Mouse (Mus musculus) forebrain, embryonic 14.5 days (tissue): ENCODE measurements around the gene Foxe1. TPM values are rescaled to one million over a fixed set of nuclear protein-coding genes. Genes with fewer than 3 reads are reported as not detected.

Experiments used
- ATAC-seq: fragments of 200-750 bp; cut with Nextera tagmentation; 2 replicates; pipeline ENCODE4 v1.8.0; 2017; ENCODE audit warnings: mild to moderate bottlenecking, moderate library complexity
- DNase-seq: peaks from one replicate; pipeline ENCODE4 v3.0.0-alpha.2; 2015; ENCODE audit warnings: low spot score
- H3K27ac ChIP-seq: fragments of 300-500 bp; sonication (generic); 2 replicates; pipeline ENCODE4 v1.5.1; 2014; ENCODE audit warnings: low read depth, mild to moderate bottlenecking, control low read depth, low read length, moderate library complexity
- H3K27me3 ChIP-seq: fragments of 300-500 bp; sonication (generic); replicated peaks from 2 replicates; pipeline ENCODE4 v1.6.1; 2014; ENCODE audit warnings: low read length, control low read depth, mixed read lengths; ENCODE audit not compliant: control insufficient read depth, insufficient read depth
- H3K36me3 ChIP-seq: fragments of 300-500 bp; sonication (generic); 2 replicates; pipeline ENCODE4 v1.6.1; 2014; ENCODE audit warnings: low read length, control low read depth; ENCODE audit not compliant: control insufficient read depth, insufficient read depth
- H3K4me1 ChIP-seq: fragments of 300-500 bp; sonication (generic); 2 replicates; pipeline ENCODE4 v1.6.1; 2014; ENCODE audit warnings: antibody characterized with exemption, low read length, control low read depth; ENCODE audit not compliant: control insufficient read depth, insufficient read depth
- H3K4me2 ChIP-seq: fragments of 300-500 bp; sonication (generic); 2 replicates; pipeline ENCODE4 v1.6.1; 2014; ENCODE audit warnings: mild to moderate bottlenecking, control low read depth, low read length
- H3K4me3 ChIP-seq: fragments of 300-500 bp; sonication (generic); 2 replicates; pipeline ENCODE4 v1.5.1; 2014; ENCODE audit warnings: low read depth, low read length, control low read depth
- H3K9ac ChIP-seq: fragments of 300-500 bp; sonication (generic); 2 replicates; pipeline ENCODE4 v1.6.1; 2014; ENCODE audit warnings: mild to moderate bottlenecking, low read length, control low read depth, moderate library complexity
- H3K9me3 ChIP-seq: fragments of 300-500 bp; sonication (generic); replicated peaks from 2 replicates; pipeline ENCODE4 v1.6.1; 2016; ENCODE audit warnings: low read length, control low read depth, mixed read lengths; ENCODE audit not compliant: control insufficient read depth
- WGBS: fragments of 180-500 bp; shearing (Covaris S2); extraction: QIAGEN DNeasy Blood & Tissue Kit; methylation state at CpG from one replicate; pipeline ENCODE4 v1.1.7; 2014; 5-methylcytosine and 5-hydroxymethylcytosine counted together
- polyA plus RNA-seq: library from polyadenylated mRNA; unstranded; fragments of >200 nt; fragmentation: Nextera tagmentation; extraction: Ambion mirVana; gene quantifications from 2 replicates; pipeline ENCODE4 v1.2.1, GENCODE M21; 2014

The Foxe1 gene
- polyA plus RNA-seq, 1 experiment from 2014 or later, result not detected

DNA sequence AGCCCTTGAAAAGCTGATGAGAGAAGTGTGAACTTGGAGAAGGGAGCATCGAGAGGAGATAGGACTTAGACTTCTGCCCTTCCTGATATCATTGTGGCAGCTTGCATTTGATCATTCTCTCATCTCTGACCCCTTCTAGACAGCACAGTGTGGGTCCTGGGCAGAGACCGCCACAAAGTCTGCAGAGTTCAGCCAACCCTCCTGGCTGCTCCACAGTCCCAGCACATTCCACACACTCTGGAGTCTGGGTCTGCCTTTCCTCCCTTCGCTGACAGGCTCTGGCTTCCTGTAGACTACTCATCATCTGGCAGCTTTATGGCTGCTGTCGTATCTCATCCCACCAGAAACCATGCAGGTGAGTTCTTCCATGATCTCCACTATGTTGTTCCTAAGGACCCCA is 20.7 kb upstream of the Foxe1 start:
- 77% methylated on average over 4 of the region's 4 CpGs for WGBS
- Histone ChIP-seq H3K4me1 (no peaks in the 10 kb centered on the region), H3K27me3 (no peaks in the 10 kb centered on the region), H3K4me3 (no peak overlapping the region), H3K27ac (no peak overlapping the region), H3K9me3 (no peaks in the 10 kb centered on the region), H3K36me3 (no peaks in the 10 kb centered on the region), H3K9ac (no peak overlapping the region), H3K4me2 (no peak overlapping the region)
- DNase-seq (no peak), ATAC-seq (no peak)

GRCm38 (mm10) chr4:46328906-46329305 is 14.5 kb upstream of the Foxe1 start:
- no peak overlapping the region for H3K4me3 ChIP-seq
- no peaks in the 10 kb centered on the region for H3K36me3 ChIP-seq
- H3K9me3 ChIP-seq, result no peaks in the 10 kb centered on the region
- H3K9ac ChIP-seq, result no peak overlapping the region
- no peaks in the 10 kb centered on the region for H3K27me3 ChIP-seq
- H3K4me2 ChIP-seq, result no peak overlapping the region
- ATAC-seq, result no peak
- 25% methylated on average over 3 of the region's 3 CpGs for WGBS
- no peak for DNase-seq
- H3K4me1 ChIP-seq, result no peaks in the 10 kb centered on the region
- no peak overlapping the region for H3K27ac ChIP-seq

GRCm38 (mm10) chr4:46335846-46336245 is 7.6 kb upstream of the Foxe1 start:
- Histone ChIP-seq H3K36me3 (no peaks in the 10 kb centered on the region), H3K4me3 (no peak overlapping the region), H3K9me3 (no peaks in the 10 kb centered on the region), H3K9ac (no peak overlapping the region), H3K4me1 (no peaks in the 10 kb centered on the region), H3K4me2 (no peak overlapping the region), H3K27ac (no peak overlapping the region), H3K27me3 (peaks cover 40% of the 10 kb centered on the region)
- DNase-seq, result no peak
- WGBS, result 24% methylated on average over 1 of the region's 1 CpGs
- no peak for ATAC-seq

DNA sequence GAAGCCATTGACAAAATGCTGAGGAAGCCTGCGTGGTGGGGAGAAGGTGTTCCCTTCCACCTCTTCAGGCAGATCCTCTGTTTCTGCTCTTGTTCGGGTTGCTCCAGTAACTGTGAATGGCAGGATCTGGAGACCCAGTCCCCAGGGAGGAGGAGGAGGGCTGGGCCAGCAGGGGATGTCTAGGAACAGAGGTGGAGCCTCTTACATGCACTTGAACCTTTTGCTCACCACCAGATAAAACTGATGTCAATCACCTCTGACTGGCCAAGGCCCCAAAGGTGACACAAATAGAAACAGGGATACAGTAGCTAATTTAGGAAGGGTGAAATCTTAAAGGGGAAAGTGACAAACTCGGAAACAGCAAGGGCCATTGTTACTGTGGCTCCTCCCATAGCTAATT is 5.4 kb upstream of the Foxe1 start:
- H3K36me3 ChIP-seq, result no peaks in the 10 kb centered on the region
- H3K9me3 ChIP-seq, result no peaks in the 10 kb centered on the region
- ATAC-seq, result no peak
- no peak for DNase-seq
- H3K4me3 ChIP-seq, result no peak overlapping the region
- no peak overlapping the region for H3K27ac ChIP-seq
- peaks cover 61% of the 10 kb centered on the region for H3K27me3 ChIP-seq
- H3K4me1 ChIP-seq, result no peaks in the 10 kb centered on the region
- no peak overlapping the region for H3K9ac ChIP-seq
- no peak overlapping the region for H3K4me2 ChIP-seq
- 0% methylated on average over 3 of the region's 3 CpGs for WGBS

GRCm38 (mm10) chr4:46339026-46339425 is 4.4 kb upstream of the Foxe1 start:
- Histone ChIP-seq H3K4me3 (no peak overlapping the region), H3K27ac (no peak overlapping the region), H3K4me2 (no peak overlapping the region), H3K36me3 (no peaks in the 10 kb centered on the region), H3K27me3 (peaks cover 71% of the 10 kb centered on the region), H3K9ac (no peak overlapping the region), H3K9me3 (no peaks in the 10 kb centered on the region), H3K4me1 (no peaks in the 10 kb centered on the region)
- DNase-seq, result no peak
- 12% methylated on average over 10 of the region's 10 CpGs for WGBS
- no peak for ATAC-seq

GRCm38 (mm10) chr4:46339584-46339983 is 3.8 kb upstream of the Foxe1 start:
- Histone ChIP-seq H3K9me3 (no peaks in the 10 kb centered on the region), H3K9ac (no peak overlapping the region), H3K36me3 (no peaks in the 10 kb centered on the region), H3K4me2 (no peak overlapping the region), H3K4me3 (no peak overlapping the region), H3K27me3 (peaks cover 77% of the 10 kb centered on the region), H3K27ac (no peak overlapping the region), H3K4me1 (no peaks in the 10 kb centered on the region)
- WGBS, result under 1% methylated on average over 26 of the region's 26 CpGs
- ATAC-seq, result no peak
- no peak for DNase-seq

GRCm38 (mm10) chr4:46341831-46342680 is 1.4 kb upstream of the Foxe1 start:
- Histone ChIP-seq H3K36me3 (no peaks in the 10 kb centered on the region), H3K4me2 (no peak overlapping the region), H3K27me3 (peaks cover 93% of the 10 kb centered on the region), H3K4me1 (no peaks in the 10 kb centered on the region), H3K27ac (no peak overlapping the region), H3K9ac (no peak overlapping the region), H3K9me3 (no peaks in the 10 kb centered on the region), H3K4me3 (no peak overlapping the region)
- DNase-seq, result no peak
- WGBS, result 8% methylated on average over 22 of the region's 22 CpGs
- no peak for ATAC-seq

GRCm38 (mm10) chr4:46342711-46343286 is 610 bp upstream of the Foxe1 start:
- Histone ChIP-seq H3K9ac (no peak overlapping the region), H3K4me2 (no peak overlapping the region), H3K36me3 (no peaks in the 10 kb centered on the region), H3K27me3 (peaks cover 95% of the 10 kb centered on the region), H3K9me3 (no peaks in the 10 kb centered on the region), H3K4me1 (no peaks in the 10 kb centered on the region), H3K4me3 (0 out of 2 replicates have a peak overlapping the region, but pooled peaks have one; percentile 6), H3K27ac (no peak overlapping the region)
- no peak for DNase-seq
- no peak for ATAC-seq
- WGBS, result under 1% methylated on average over 28 of the region's 28 CpGs

DNA sequence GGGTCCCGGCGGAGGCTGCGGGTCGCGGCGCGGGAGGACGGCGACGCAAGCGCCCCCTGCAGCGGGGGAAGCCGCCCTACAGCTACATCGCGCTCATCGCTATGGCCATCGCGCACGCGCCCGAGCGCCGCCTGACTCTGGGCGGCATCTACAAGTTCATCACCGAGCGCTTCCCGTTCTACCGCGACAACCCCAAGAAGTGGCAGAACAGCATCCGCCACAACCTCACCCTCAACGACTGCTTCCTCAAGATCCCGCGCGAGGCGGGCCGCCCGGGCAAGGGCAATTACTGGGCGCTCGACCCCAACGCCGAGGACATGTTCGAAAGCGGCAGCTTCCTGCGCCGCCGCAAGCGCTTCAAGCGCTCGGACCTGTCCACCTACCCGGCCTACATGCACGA is 879 bp downstream of the Foxe1 start:
- H3K27me3 ChIP-seq, result peaks cover 91% of the 10 kb centered on the region
- ATAC-seq (peak; percentile 54), DNase-seq (no peak)
- no peaks in the 10 kb centered on the region for H3K9me3 ChIP-seq
- H3K9ac ChIP-seq, result no peak overlapping the region
- H3K4me3 ChIP-seq, result peak overlapping the region; percentile 30
- peak overlapping the region; percentile 46 for H3K4me2 ChIP-seq
- no peaks in the 10 kb centered on the region for H3K4me1 ChIP-seq
- WGBS, result 0% methylated on average over 48 of the region's 51 CpGs
- H3K27ac ChIP-seq, result no peak overlapping the region
- H3K36me3 ChIP-seq, result no peaks in the 10 kb centered on the region
